Mouse (Mus musculus) neutrophil, adult 83 days (primary cell): ENCODE data around the gene Nr5a1. TPM values are rescaled to one million over a fixed set of nuclear protein-coding genes. Genes with fewer than 3 reads are reported as not detected.

ENCODE experiments used
- total RNA-seq, 2 experiments: library from RNA; stranded (reverse); gene quantifications; one replicate each; pipeline ENCODE4 v1.2.4; 2023

Nr5a1 gene
- total RNA-seq, result not detected

GRCm38 (mm10) chr2:38714324-38714723, at the start of gene Nr5a1:
Nr5a1 (minus strand) TSS chr2:38714542.

DNA sequence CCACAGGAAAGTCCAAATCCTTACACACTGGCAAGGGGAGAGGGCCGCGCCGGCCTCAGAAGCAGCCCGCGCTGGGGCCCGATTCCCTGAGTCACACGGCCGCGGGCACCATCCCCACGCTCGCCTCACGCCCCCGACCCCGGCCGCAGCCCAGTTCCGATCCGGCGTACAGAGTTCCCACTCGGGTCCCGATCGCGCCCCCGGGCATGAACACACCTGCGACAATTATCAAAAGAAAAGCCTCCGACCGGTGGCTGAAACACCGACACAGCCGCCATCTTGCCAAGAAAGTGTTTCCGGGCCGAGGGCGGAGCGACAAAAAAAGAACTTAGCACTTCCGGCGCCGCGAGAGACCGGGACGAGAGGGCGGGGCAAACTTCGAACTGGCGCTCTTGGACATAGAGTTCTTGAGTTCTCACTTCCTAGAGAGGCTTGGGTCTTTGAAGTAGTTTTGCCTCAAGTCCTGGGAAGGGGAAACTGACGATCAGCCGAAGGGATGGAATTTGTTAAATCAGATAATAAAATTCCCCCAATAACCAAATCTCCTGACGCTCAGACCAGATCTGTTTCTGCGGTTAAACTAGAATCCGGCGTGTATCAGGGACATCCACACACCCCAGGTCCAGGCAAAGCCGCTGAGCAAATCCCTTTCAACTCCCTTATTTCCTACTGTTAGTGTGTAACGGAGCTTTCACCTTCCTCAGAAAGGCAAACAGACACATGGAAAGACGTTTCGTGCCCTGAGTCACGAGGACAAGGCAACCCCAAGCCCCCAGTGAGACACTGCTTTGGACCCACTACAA, 70.5 kb downstream of the Nr5a1 start, which contains the start of gene Psmb7:
TSS of gene Psmb7 (minus strand) at position 463 of the 803 bp plus-strand sequence.

Other genes with a start within 250 kb of the Nr5a1 start
- 10 to 100 TPM; 21.8 to 25.7 TPM for gene Nek6, start 202.9 kb downstream of the Nr5a1 start, total RNA-seq
- 100 to 1,000 TPM; 101 to 108 TPM for gene Psmb7, start 70.5 kb downstream of the Nr5a1 start, total RNA-seq
- gene Nr6a1, start 213.1 kb upstream of the Nr5a1 start, total RNA-seq, result 1 to 10 TPM; 1.2 to 2.4 TPM
- gene Olfml2a, start 217.4 kb upstream of the Nr5a1 start, total RNA-seq, result under 1 TPM; 0.09 to 0.26 TPM